25 mouse cellular contexts compared by ENCODE assay signal in the genomic region with DNA sequence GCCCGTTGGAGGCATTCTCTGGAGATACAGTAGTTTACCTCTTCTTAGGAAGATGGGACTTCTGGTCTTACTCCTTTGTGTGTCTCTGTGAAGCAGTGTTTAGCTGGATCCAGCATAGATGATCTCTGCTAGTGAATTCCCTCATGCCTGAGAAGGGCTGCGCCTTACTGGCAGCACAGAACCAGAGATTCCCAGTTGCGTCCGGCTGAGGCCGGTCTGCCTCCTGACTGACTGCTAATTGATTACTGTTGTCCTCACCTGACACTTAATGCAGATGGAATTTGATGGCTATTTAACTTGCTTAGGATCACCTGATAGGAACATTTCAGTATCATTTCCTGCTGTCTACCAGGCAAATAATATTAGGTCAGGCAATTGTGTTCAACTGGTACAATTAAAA. TPM values are rescaled to one million over a fixed set of nuclear protein-coding genes. Genes with fewer than 3 reads are reported as not detected.
DNase-seq lines count a peak whose midpoint lies in the region; ATAC-seq and TF ChIP-seq lines count a peak whose summit lies in the region.
"Had no signal": no experiment of that assay in that cellular context is flagged by ENCODE, and none has a peak within 500 bp of the region (broad histone marks: within the 10 kb centered on the region; RNA-seq: fewer than 3 reads in every experiment).

No protein-coding gene starts in this region.

- H3K9me3 ChIP-seq in kidney, embryonic 15.5 days (replicated peaks): no peaks in the 10 kb centered on the region
- H3K9me3 ChIP-seq in ES-Bruce4 (replicated peaks; ENCODE audit: control insufficient read depth, insufficient read depth, low read length, poor library complexity, severe bottlenecking): no peaks in the 10 kb centered on the region
- H3K9me3 ChIP-seq: forebrain, embryonic 15.5 days; heart, embryonic 13.5 days; hindbrain, embryonic 10.5 days; hindbrain, embryonic 15.5 days; limb, embryonic 10.5 days; limb, embryonic 15.5 days; liver, embryonic 13.5 days; stomach, embryonic 15.5 days had no signal

- H3K9ac ChIP-seq in kidney, embryonic 15.5 days: no peak overlapping the region
- no peak overlapping the region for H3K9ac ChIP-seq in ES-Bruce4 (ENCODE audit: low read depth, poor library complexity, severe bottlenecking)
- H3K9ac ChIP-seq: forebrain, embryonic 15.5 days; heart, embryonic 13.5 days; hindbrain, embryonic 15.5 days; limb, embryonic 15.5 days; liver, embryonic 13.5 days; stomach, embryonic 15.5 days had no signal

- H3K27ac ChIP-seq in kidney, embryonic 15.5 days: no peak overlapping the region
- H3K27ac ChIP-seq in ES-Bruce4 (ENCODE audit: insufficient read depth, low read length): no peak overlapping the region
- H3K27ac ChIP-seq: forebrain, embryonic 15.5 days; heart, embryonic 13.5 days; hindbrain, embryonic 10.5 days; hindbrain, embryonic 15.5 days; limb, embryonic 10.5 days; limb, embryonic 15.5 days; liver, embryonic 13.5 days; stomach, embryonic 15.5 days had no signal

- ATAC-seq in kidney, embryonic 15.5 days (replicated peaks; ENCODE audit: low FRiP score): no peak
- ATAC-seq: forebrain, embryonic 15.5 days; lung, postnatal 0 days; midbrain, embryonic 16.5 days had no signal

- WGBS in kidney, embryonic 15.5 days: 93% methylated on average over 5 of the region's 5 CpGs

- DNase-seq in kidney, adult 11 months: peak; percentile 56
- peak; percentile 20 for DNase-seq in WW6 (ENCODE audit: low read depth, low spot score)
- peak; percentile 43 to 56 for DNase-seq in kidney, postnatal 25 days
- DNase-seq in yolk sac, embryonic 10.5 days (ENCODE audit: low spot score): no peak
- DNase-seq in lung, postnatal 14 days: no peak
- DNase-seq: adrenal gland, postnatal 10 days; cerebellum, adult 9-10 months; cerebellum, postnatal 36 days; heart, postnatal 14 days; layer of hippocampus, adult 9-11 months; liver, embryonic 13.5 days; lung, adult 18-20 months; right cerebral cortex, postnatal 25 days; thymus, postnatal 14 days had no signal

- H3K4me2 ChIP-seq in kidney, embryonic 15.5 days: no peak overlapping the region
- H3K4me2 ChIP-seq: forebrain, embryonic 15.5 days; heart, embryonic 13.5 days; hindbrain, embryonic 15.5 days; limb, embryonic 15.5 days; liver, embryonic 13.5 days; stomach, embryonic 15.5 days had no signal

- TF ChIP-seq CTCF in ES-Bruce4 (IDR thresholded peaks at IDR 0.05; ENCODE audit: low read depth, low read length): no peak

- H3K4me3 ChIP-seq in kidney, embryonic 15.5 days (replicated peaks): no peak overlapping the region
- no peak overlapping the region for H3K4me3 ChIP-seq in ES-Bruce4 (ENCODE audit: low read depth, low read length)
- H3K4me3 ChIP-seq: forebrain, embryonic 15.5 days; heart, embryonic 13.5 days; hindbrain, embryonic 10.5 days; hindbrain, embryonic 15.5 days; limb, embryonic 10.5 days; limb, embryonic 15.5 days; liver, embryonic 13.5 days; stomach, embryonic 15.5 days had no signal

- H3K36me3 ChIP-seq in kidney, embryonic 15.5 days: peaks cover 71% of the 10 kb centered on the region
- peaks cover 40% of the 10 kb centered on the region for H3K36me3 ChIP-seq in ES-Bruce4 (ENCODE audit: control insufficient read depth, insufficient read depth, low read length, poor library complexity, severe bottlenecking)

- no peaks in the 10 kb centered on the region for H3K27me3 ChIP-seq in kidney, embryonic 15.5 days
- H3K27me3 ChIP-seq in ES-Bruce4 (ENCODE audit: control insufficient read depth, insufficient read depth, low read length, poor library complexity, severe bottlenecking): no peaks in the 10 kb centered on the region
- H3K27me3 ChIP-seq: forebrain, embryonic 15.5 days; heart, embryonic 13.5 days; hindbrain, embryonic 15.5 days; limb, embryonic 15.5 days; liver, embryonic 13.5 days; stomach, embryonic 15.5 days had no signal

- H3K4me1 ChIP-seq in kidney, embryonic 15.5 days: peaks cover 13% of the 10 kb centered on the region; the same call in 1 of the 2 replicates
- no peaks in the 10 kb centered on the region for H3K4me1 ChIP-seq in ES-Bruce4 (ENCODE audit: control insufficient read depth, insufficient read depth, low read length)
- H3K4me1 ChIP-seq: forebrain, embryonic 15.5 days; hindbrain, embryonic 10.5 days; hindbrain, embryonic 15.5 days; limb, embryonic 10.5 days; stomach, embryonic 15.5 days had no signal

- peak; percentile 79 for TF ChIP-seq EP300 in ES-Bruce4 (IDR thresholded peaks at IDR 0.05; ENCODE audit: insufficient read depth, low read depth, low read length)

- TF ChIP-seq POLR2A in ES-Bruce4 (IDR thresholded peaks at IDR 0.05; ENCODE audit: insufficient read depth, low read length): no peak

RNA-seq across cellular contexts. Expression of a gene that starts 49.4 kb away (rescaled TPM):
- polyA plus RNA-seq in kidney, embryonic 15.5 days (2015; fragmentation: Nextera tagmentation; extraction: Ambion mirVana): 31.0 and 34.1 TPM in 2 replicates
- polyA plus RNA-seq in ES-Bruce4 (2011; ENCODE audit: insufficient read depth, insufficient read length, low read depth, missing spikeins): 41.2 and 41.5 TPM in 2 replicates

RNA-seq across cellular contexts. Expression of a gene that starts 55.4 kb away (rescaled TPM):
- polyA plus RNA-seq in kidney, embryonic 15.5 days (2015; fragmentation: Nextera tagmentation; extraction: Ambion mirVana): 4.6 and 6.5 TPM in 2 replicates
- 0.22 and 0.43 TPM in 2 replicates for polyA plus RNA-seq in ES-Bruce4 (2011; ENCODE audit: insufficient read depth, insufficient read length, low read depth, missing spikeins)

Comparison
In these comparisons a context has a peak if more than half of its experiments do, and no peak if none do; other contexts are left out.
1. DNase-seq: peak in kidney, adult 11 months (single experiment), WW6 (single experiment) and kidney, postnatal 25 days (2 of 2); none in yolk sac, embryonic 10.5 days (single experiment) and lung, postnatal 14 days (single experiment).